Mouse (Mus musculus) C2C12 (cell line): ENCODE results near the gene Gm13889.

Source experiments
- CEBPB ChIP-seq: IDR thresholded peaks from one replicate; pipeline ENCODE4 v1.6.1; 2011; ENCODE audit warnings: low read depth, mild to moderate bottlenecking, control low read depth, moderate library complexity
- CTCF ChIP-seq: IDR thresholded peaks from one replicate; pipeline ENCODE4 v1.5.1; 2011; ENCODE audit not compliant: control insufficient read depth, insufficient read depth, insufficient read length
- USF1 ChIP-seq: IDR thresholded peaks from one replicate; pipeline ENCODE4 v1.6.1; 2011; ENCODE audit warnings: low read depth, mild to moderate bottlenecking, control low read depth, moderate library complexity

DNA sequence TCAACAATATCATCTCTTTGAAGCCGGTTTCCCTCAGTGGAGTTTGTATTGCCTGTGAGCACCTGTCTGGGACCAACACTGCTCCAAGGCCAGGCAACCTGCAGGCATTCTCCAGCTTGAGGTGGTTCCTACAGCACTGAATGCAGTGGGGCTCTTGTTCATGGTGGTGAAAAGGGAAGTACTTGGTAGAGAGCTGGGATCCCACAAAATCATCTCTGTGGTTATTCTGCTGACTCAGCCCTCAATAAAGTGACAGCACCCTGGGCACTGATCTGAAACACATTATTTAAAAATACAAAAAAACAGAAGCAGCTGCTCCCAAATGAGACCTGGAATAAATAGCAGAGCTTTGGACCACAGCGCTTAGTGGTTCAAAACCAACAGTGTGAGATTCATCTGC lies 31.4 kb upstream of the Gm13889 start:
- TF ChIP-seq CEBPB (no peak), CTCF (no peak), USF1 (no peak)
